Mouse (Mus musculus) bone marrow, adult 2 months (tissue): ENCODE data around the gene Kdm2a.

ENCODE experiments used
- CTCF ChIP-seq: fragments of 200-500 bp; IDR thresholded peaks from 2 replicates; pipeline ENCODE4 v1.5.1; 2011; ENCODE audit warnings: low read length, control low read depth; ENCODE audit not compliant: control insufficient read depth, insufficient read depth
- POLR2A ChIP-seq: fragments of 200-500 bp; IDR thresholded peaks from 2 replicates; pipeline ENCODE4 v1.6.1; 2011; ENCODE audit warnings: low read depth, mild to moderate bottlenecking, control low read depth, low read length, borderline replicate concordance; ENCODE audit not compliant: control insufficient read depth

GRCm38 (mm10) chr19:4309302-4309701 lies 88.8 kb downstream of the Kdm2a start:
- TF ChIP-seq CTCF (no peak), POLR2A (no peak)
